Mouse (Mus musculus) hematopoietic multipotent progenitor cell, adult 10-12 weeks (in vitro differentiated cells): Measurements from ENCODE around the gene Sp6. TPM values are rescaled to one million over a fixed set of nuclear protein-coding genes. Genes with fewer than 3 reads are reported as not detected.

Experiments
- polyA plus RNA-seq: library from polyadenylated mRNA; stranded (reverse); fragments of >175 nt; gene quantifications from 2 replicates; pipeline ENCODE4 v1.2.3, GENCODE M21; 2012; ENCODE audit warnings: low replicate concordance

Sp6 gene
- polyA plus RNA-seq, result 2.3 and 5.2 TPM in 2 replicates

GRCm38 (mm10) chr11:97013121-97013670 lies at the start of gene Sp6:
Gene Sp6, plus strand, starts transcription at chr11:97013394.

DNA sequence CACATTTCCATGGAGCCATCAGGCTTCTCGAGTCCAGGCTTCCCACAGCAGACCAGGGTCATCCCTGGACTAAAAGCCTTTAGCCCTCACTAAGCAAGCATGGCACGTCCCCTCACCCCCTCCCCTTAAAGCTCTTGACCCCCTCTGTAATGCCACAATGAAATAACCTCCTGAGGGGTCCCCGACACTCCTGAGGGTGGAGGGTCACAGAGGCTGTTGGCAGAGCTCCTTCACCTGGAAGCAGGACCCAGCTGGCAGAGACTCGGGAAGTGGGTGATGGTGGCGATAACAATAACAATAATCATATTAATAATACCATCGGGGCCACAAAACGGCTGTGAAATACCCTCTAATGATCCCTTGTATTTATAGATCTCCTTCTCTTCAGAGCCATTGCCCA lies 30.3 kb upstream of the Sp6 start, which contains the start of gene Sp2:
Gene Sp2, minus strand, starts transcription at position 101 of the 400 bp plus-strand sequence.

DNA sequence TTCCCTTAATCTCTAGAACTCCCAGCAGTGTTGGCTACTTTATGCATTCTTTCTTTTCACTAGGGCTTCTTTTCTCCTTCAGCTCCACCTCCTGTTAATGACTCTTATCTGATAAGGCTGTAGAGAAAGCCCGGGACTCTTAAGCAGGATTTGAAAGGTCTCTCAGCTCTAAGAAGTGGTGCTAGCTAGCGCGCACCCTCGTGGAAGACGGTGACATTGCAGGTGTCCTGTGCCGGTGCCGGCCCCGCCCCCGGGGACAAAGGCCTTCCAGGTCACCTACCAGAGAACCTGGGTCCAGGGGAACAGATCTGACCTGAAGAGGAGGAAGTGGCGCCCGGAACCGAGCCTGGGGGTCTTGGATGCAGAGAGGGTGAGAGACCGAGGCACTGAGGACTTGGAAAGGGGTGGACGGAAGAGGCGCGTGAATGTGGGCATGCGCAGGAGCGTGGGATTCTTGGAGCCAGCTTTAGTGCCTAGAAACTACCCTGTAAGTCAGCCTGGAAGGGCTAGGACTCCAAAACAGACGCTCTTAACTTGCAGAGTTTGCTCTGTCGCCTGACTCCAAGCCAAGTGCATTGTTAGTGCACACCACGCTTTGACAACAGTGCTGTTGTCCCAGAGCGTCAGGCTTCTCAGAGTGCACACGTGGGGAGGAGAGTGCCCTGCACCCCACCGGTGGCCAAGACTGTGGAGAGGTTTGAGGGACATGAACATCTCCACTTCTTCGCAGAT lies 16.7 kb downstream of the Sp6 start, which contains the start of gene Scrn2:
Gene Scrn2, plus strand, starts transcription at position 253 of the 732 bp plus-strand sequence.

DNA sequence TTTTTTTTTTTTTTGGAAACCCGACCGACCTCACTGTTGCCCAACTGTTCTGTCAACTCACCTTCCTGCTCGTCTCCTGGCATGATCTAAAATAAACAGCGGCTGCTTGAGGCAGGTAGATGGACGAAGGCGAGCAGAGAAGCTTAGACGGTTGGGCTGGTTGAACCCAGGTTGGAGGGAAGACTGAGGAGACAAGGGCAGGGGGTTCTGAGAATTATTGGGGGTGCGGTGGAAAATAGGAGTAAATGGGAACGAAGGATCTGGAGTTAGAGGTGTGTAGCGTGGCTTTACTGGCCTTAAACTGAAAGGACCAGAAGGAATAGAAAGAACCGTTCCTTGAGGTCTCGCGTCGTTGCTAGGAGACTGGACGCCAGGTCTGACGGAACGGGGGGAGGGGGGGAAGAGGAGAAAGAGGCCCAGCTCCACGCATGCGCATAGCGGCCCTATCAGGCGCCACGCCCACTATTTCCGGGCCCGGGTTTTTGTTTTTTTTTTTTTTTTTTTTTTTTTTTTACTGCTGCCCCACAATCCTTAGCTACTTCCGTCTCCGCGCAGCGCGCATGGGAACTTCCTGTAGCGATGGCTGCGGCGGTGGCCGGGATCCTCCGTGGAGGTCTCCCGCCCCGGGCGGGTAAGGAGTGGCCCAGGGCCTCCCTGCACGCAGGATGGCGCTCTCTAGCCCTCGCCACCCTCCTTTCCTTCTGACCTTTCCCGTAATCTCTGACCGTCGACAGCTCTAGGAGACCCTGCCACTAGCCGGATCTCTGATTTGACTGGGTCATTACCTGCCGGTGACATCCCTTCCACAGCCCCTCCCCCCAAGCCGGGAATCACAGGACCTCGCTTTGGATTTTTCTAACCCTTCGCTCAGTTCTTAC lies 28.1 kb downstream of the Sp6 start, which contains the start of the genes Lrrc46 and Mrpl10:
Gene Lrrc46, minus strand, starts transcription at position 386 of the 878 bp plus-strand sequence.
Gene Mrpl10, plus strand, starts transcription at position 539 of the 878 bp plus-strand sequence.

DNA sequence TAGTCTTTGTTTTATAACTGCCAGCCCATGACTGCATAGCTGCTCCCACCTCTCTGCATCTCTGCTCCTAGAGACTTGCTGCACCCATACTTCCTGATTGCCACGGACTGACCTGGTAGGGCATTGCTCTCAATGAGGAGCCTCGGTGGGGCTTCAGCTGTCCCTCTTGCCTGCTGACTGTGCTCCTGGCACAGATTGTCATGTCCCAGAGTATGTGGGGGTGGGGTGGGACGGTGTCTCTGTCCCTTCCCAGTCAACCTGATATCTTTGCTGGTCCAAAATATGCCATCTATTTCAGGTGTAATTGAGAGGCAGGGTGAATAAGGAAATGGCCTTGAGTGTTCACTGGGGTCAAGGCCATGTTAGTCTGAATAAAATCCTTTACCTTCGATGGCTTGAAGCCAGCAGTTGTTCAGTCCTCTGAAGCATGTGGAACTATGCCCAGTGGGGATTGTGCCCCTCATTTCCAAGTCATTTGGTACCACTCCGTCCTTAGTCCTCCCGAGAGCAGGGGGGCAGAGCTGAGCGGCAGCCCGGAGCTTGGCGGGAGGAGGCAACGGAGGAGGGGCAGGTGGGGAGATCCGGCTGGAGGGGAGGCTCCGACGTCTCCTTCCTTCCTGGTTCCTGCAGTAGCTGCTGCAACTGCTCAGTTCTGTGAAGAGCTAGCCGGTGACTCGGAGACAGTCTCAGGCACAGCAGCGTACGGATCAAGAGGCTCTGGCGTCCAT lies 37.2 kb downstream of the Sp6 start, which contains the start of gene Osbpl7:
Gene Osbpl7, plus strand, starts transcription at position 413 of the 728 bp plus-strand sequence.

Other genes starting within 250 kb of the Sp6 start
- gene Snx11, start 235.8 kb upstream of the Sp6 start, polyA plus RNA-seq, result 26.7 and 30.3 TPM in 2 replicates
- gene Cbx1, start 224.3 kb upstream of the Sp6 start, polyA plus RNA-seq, result 40.1 and 47.2 TPM in 2 replicates
- gene Nfe2l1, start 183.4 kb upstream of the Sp6 start, polyA plus RNA-seq, result 61.5 and 118 TPM in 2 replicates
- gene Copz2, start 163.5 kb upstream of the Sp6 start, polyA plus RNA-seq, result 3.0 and 7.8 TPM in 2 replicates
- gene Cdk5rap3, start 96.9 kb upstream of the Sp6 start, polyA plus RNA-seq, result 34.3 and 41.3 TPM in 2 replicates
- not detected in 2 replicates for gene Prr15l, start 85.3 kb upstream of the Sp6 start, polyA plus RNA-seq
- 9.4 and 20.6 TPM in 2 replicates for gene Pnpo, start 69.4 kb upstream of the Sp6 start, polyA plus RNA-seq
- 83.9 and 145 TPM in 2 replicates for gene Sp2, start 30.4 kb upstream of the Sp6 start, polyA plus RNA-seq
- 17.6 and 19.0 TPM in 2 replicates for gene Scrn2, start 16.5 kb downstream of the Sp6 start, polyA plus RNA-seq
- gene Lrrc46, start 28.0 kb downstream of the Sp6 start, polyA plus RNA-seq, result not detected in 2 replicates
- gene Mrpl10, start 28.2 kb downstream of the Sp6 start, polyA plus RNA-seq, result 39.2 and 57.7 TPM in 2 replicates
- 27.4 and 36.0 TPM in 2 replicates for gene Osbpl7, start 37.2 kb downstream of the Sp6 start, polyA plus RNA-seq
- 24.3 and 88.8 TPM in 2 replicates for gene Tbx21, start 101.9 kb downstream of the Sp6 start, polyA plus RNA-seq
- gene Tbkbp1, start 138.1 kb downstream of the Sp6 start, polyA plus RNA-seq, result 15.4 and 60.6 TPM in 2 replicates
- gene Kpnb1, start 174.5 kb downstream of the Sp6 start, polyA plus RNA-seq, result 17.7 and 26.9 TPM in 2 replicates